8 mouse cellular contexts compared by ENCODE assay signal in genomic region chr2:144247337-144247978, GRCm38 (mm10). TPM values are rescaled to one million over a fixed set of nuclear protein-coding genes. Genes with fewer than 3 reads are reported as not detected.
DNase-seq lines count a peak whose midpoint lies in the region; ATAC-seq and TF ChIP-seq lines count a peak whose summit lies in the region.

No protein-coding gene starts in this region.

- H3K9ac ChIP-seq in lung, embryonic 14.5 days, result no peak overlapping the region
- no peak overlapping the region for H3K9ac ChIP-seq in forebrain, embryonic 13.5 days
- H3K9ac ChIP-seq in hindbrain, postnatal 0 days (replicated peaks; ENCODE audit: low read length), result no peak overlapping the region

- no peak for TF ChIP-seq CTCF in lung, embryonic 14.5 days (IDR thresholded peaks at IDR 0.05; ENCODE audit: low read depth)
- no peak for TF ChIP-seq CTCF in hindbrain, postnatal 0 days (IDR thresholded peaks at IDR 0.05; ENCODE audit: low read depth)

- peak; percentile 39 for DNase-seq in lung, embryonic 14.5 days
- DNase-seq in lung, postnatal 14 days, result no peak
- no peak for DNase-seq in hindbrain, postnatal 0 days (ENCODE audit: low spot score)
- DNase-seq in skeletal muscle tissue, adult 2 months (ENCODE audit: low read depth, low spot score), result peak; percentile 85
- no peak for DNase-seq in thymus, postnatal 36 days
- DNase-seq in spleen, postnatal 14 days (ENCODE audit: low spot score in 2 of 2), result no peak
- no peak for DNase-seq in cerebellum, postnatal 36 days

- no peaks in the 10 kb centered on the region for H3K9me3 ChIP-seq in lung, embryonic 14.5 days (ENCODE audit: low read depth, low read length)
- H3K9me3 ChIP-seq in forebrain, embryonic 13.5 days (replicated peaks), result no peaks in the 10 kb centered on the region
- H3K9me3 ChIP-seq in hindbrain, postnatal 0 days (ENCODE audit: low read length), result no peaks in the 10 kb centered on the region

- H3K4me1 ChIP-seq in lung, embryonic 14.5 days (ENCODE audit: insufficient read depth), result no peaks in the 10 kb centered on the region
- no peaks in the 10 kb centered on the region for H3K4me1 ChIP-seq in forebrain, embryonic 13.5 days
- no peaks in the 10 kb centered on the region for H3K4me1 ChIP-seq in hindbrain, postnatal 0 days (ENCODE audit: insufficient read depth, low read length)

- ATAC-seq in lung, embryonic 14.5 days (ENCODE audit: insufficient read depth), result peak; percentile 42; the same call in 1 of the 2 replicates
- peak; percentile 20 for ATAC-seq in forebrain, embryonic 13.5 days
- ATAC-seq in hindbrain, postnatal 0 days, result peak; percentile 43; the same call in 1 of the 2 replicates

- peaks cover 34% of the 10 kb centered on the region for H3K36me3 ChIP-seq in lung, embryonic 14.5 days (ENCODE audit: insufficient read depth)
- H3K36me3 ChIP-seq in forebrain, embryonic 13.5 days (ENCODE audit: poor library complexity, severe bottlenecking), result peaks cover 39% of the 10 kb centered on the region
- peaks cover 29% of the 10 kb centered on the region for H3K36me3 ChIP-seq in hindbrain, postnatal 0 days (ENCODE audit: insufficient read depth, low read length)

- no peak overlapping the region for H3K4me2 ChIP-seq in lung, embryonic 14.5 days
- H3K4me2 ChIP-seq in forebrain, embryonic 13.5 days, result no peak overlapping the region
- no peak overlapping the region for H3K4me2 ChIP-seq in hindbrain, postnatal 0 days (ENCODE audit: low read depth, low read length)

- peak overlapping the region; percentile 24; the same call in 1 of the 2 replicates for H3K27ac ChIP-seq in lung, embryonic 14.5 days (ENCODE audit: low read depth)
- H3K27ac ChIP-seq in forebrain, embryonic 13.5 days, result no peak overlapping the region; the same call in 1 of the 2 replicates
- H3K27ac ChIP-seq in hindbrain, postnatal 0 days, result peak overlapping the region; percentile 29; the same call in 1 of the 2 replicates

- no peak overlapping the region for H3K4me3 ChIP-seq in lung, embryonic 14.5 days (ENCODE audit: low read depth, low read length)
- no peak overlapping the region for H3K4me3 ChIP-seq in forebrain, embryonic 13.5 days
- H3K4me3 ChIP-seq in hindbrain, postnatal 0 days (ENCODE audit: low read length), result no peak overlapping the region

- WGBS in lung, embryonic 14.5 days, result 38% methylated on average over 5 of the region's 5 CpGs
- 45% methylated on average over 5 of the region's 5 CpGs for WGBS in forebrain, embryonic 13.5 days
- whole genome bisulfite sequencing in hindbrain, postnatal 0 days, result 40% methylated on average over 5 of the region's 5 CpGs

- no peaks in the 10 kb centered on the region for H3K27me3 ChIP-seq in lung, embryonic 14.5 days (ENCODE audit: insufficient read depth, low read length)
- H3K27me3 ChIP-seq in forebrain, embryonic 13.5 days, result no peaks in the 10 kb centered on the region
- H3K27me3 ChIP-seq in hindbrain, postnatal 0 days (ENCODE audit: insufficient read depth, low read length), result no peaks in the 10 kb centered on the region

RNA-seq across cellular contexts. Expression of gene Mgme1, which starts 23.0 kb away (rescaled TPM):
- 21.3 and 22.6 TPM in 2 replicates for polyA plus RNA-seq in lung, embryonic 14.5 days (2014; fragmentation: Nextera tagmentation; extraction: Ambion mirVana)
- 14.9 and 16.6 TPM in 2 replicates for polyA plus RNA-seq in forebrain, embryonic 13.5 days (2015; fragmentation: Nextera tagmentation; extraction: Ambion mirVana)
- total RNA-seq in hindbrain, postnatal 0 days (2014; rRNA removed), result 4.4 and 5.1 TPM in 2 replicates
- 6.5 and 6.6 TPM in 2 replicates for polyA plus RNA-seq in hindbrain, postnatal 0 days (2015; fragmentation: Nextera tagmentation; extraction: Ambion mirVana)

RNA-seq across cellular contexts. Expression of gene Snx5, which starts 23.2 kb away (rescaled TPM):
- 135 and 139 TPM in 2 replicates for polyA plus RNA-seq in lung, embryonic 14.5 days (2014; fragmentation: Nextera tagmentation; extraction: Ambion mirVana)
- 74.5 and 78.6 TPM in 2 replicates for polyA plus RNA-seq in forebrain, embryonic 13.5 days (2015; fragmentation: Nextera tagmentation; extraction: Ambion mirVana)
- total RNA-seq in hindbrain, postnatal 0 days (2014; rRNA removed), result 67.1 and 67.2 TPM in 2 replicates
- 68.1 and 71.6 TPM in 2 replicates for polyA plus RNA-seq in hindbrain, postnatal 0 days (2015; fragmentation: Nextera tagmentation; extraction: Ambion mirVana)

Comparison
In these comparisons a context has a peak if more than half of its experiments do, and no peak if none do; other contexts are left out.
1. DNase-seq: peak in lung, embryonic 14.5 days (single experiment) and skeletal muscle tissue, adult 2 months (single experiment); none in lung, postnatal 14 days (single experiment), hindbrain, postnatal 0 days (single experiment), thymus, postnatal 36 days (0 of 2), spleen, postnatal 14 days (0 of 2) and cerebellum, postnatal 36 days (0 of 2).
2. Peak in every context shown above with its lines, with median percentiles within 50 percentile points of each other: ATAC-seq.